Mouse (Mus musculus) midbrain, postnatal 0 days (tissue): Measurements from ENCODE around the gene Cyp26b1. TPM values are rescaled to one million over a fixed set of nuclear protein-coding genes. Genes with fewer than 3 reads are reported as not detected.

ENCODE experiments used
- ATAC-seq: fragments of 200-750 bp; cut with Nextera tagmentation; 2 replicates; pipeline ENCODE4 v1.8.0; 2017; ENCODE audit warnings: moderate number of reproducible peaks, mild to moderate bottlenecking, moderate TSS enrichment, moderate library complexity; ENCODE audit not compliant: low FRiP score
- DNase-seq: peaks from one replicate; pipeline ENCODE4 v3.0.0-alpha.2; 2015; ENCODE audit warnings: low spot score
- H3K27ac ChIP-seq: fragments of 300-500 bp; sonication (generic); 2 replicates; pipeline ENCODE4 v1.5.1; 2014; ENCODE audit warnings: low read depth, mild to moderate bottlenecking, low read length, mixed read lengths
- H3K27me3 ChIP-seq: fragments of 300-500 bp; sonication (generic); 2 replicates; pipeline ENCODE4 v1.6.1; 2014; ENCODE audit warnings: low read length, control low read depth, mixed read lengths; ENCODE audit not compliant: insufficient read depth
- H3K36me3 ChIP-seq: fragments of 300-500 bp; sonication (generic); 2 replicates; pipeline ENCODE4 v1.6.1; 2014; ENCODE audit warnings: low read length, control low read depth, mixed read lengths; ENCODE audit not compliant: insufficient read depth
- H3K4me1 ChIP-seq: fragments of 300-500 bp; sonication (generic); 2 replicates; pipeline ENCODE4 v1.6.1; 2014; ENCODE audit warnings: mild to moderate bottlenecking, control low read depth, antibody characterized with exemption, low read length, mixed read lengths; ENCODE audit not compliant: insufficient read depth
- H3K4me2 ChIP-seq: fragments of 300-500 bp; sonication (generic); 2 replicates; pipeline ENCODE4 v1.6.1; 2014; ENCODE audit warnings: low read depth, mild to moderate bottlenecking, low read length, mixed read lengths; ENCODE audit not compliant: poor library complexity, severe bottlenecking
- H3K4me3 ChIP-seq: fragments of 300-500 bp; sonication (generic); 2 replicates; pipeline ENCODE4 v1.5.1; 2014; ENCODE audit warnings: low read depth, mild to moderate bottlenecking, low read length, moderate library complexity
- H3K9ac ChIP-seq: fragments of 300-500 bp; sonication (generic); replicated peaks from 2 replicates; pipeline ENCODE4 v1.6.1; 2014; ENCODE audit warnings: mild to moderate bottlenecking, low read length, moderate library complexity, mixed read lengths; ENCODE audit not compliant: poor library complexity, severe bottlenecking
- H3K9me3 ChIP-seq: fragments of 300-500 bp; sonication (generic); 2 replicates; pipeline ENCODE4 v1.6.1; 2016; ENCODE audit warnings: low read length, control low read depth
- CTCF ChIP-seq: IDR thresholded peaks from 2 replicates; pipeline ENCODE4 v1.5.1; 2016; ENCODE audit warnings: antibody characterized with exemption, mild to moderate bottlenecking
- WGBS: fragments of 180-500 bp; shearing (Covaris S2); extraction: QIAGEN DNeasy Blood & Tissue Kit; methylation state at CpG from one replicate; pipeline ENCODE4 v1.1.7; 2014; 5-methylcytosine and 5-hydroxymethylcytosine counted together
- polyA plus RNA-seq: library from polyadenylated mRNA; unstranded; fragments of >200 nt; fragmentation: Nextera tagmentation; extraction: Ambion mirVana; gene quantifications from 2 replicates; pipeline ENCODE4 v1.2.1, GENCODE M21; 2015
- total RNA-seq: library from RNA; depleted of rRNA; stranded (reverse); fragments of >200 nt; gene quantifications from 2 replicates; pipeline ENCODE4 v1.2.3, GENCODE M21; 2014; rRNA removed

The Cyp26b1 gene
- total RNA-seq (19.7 and 36.7 TPM in 2 replicates), polyA plus RNA-seq (6.4 and 6.7 TPM in 2 replicates)

- H3K27ac ChIP-seq: no peak within 1 kb of the TSS
- no peak within 1 kb of the TSS; the same call in 1 of the 2 replicates for H3K4me2 ChIP-seq
- H3K4me1 ChIP-seq: peaks cover 3% of the 10 kb centered on the region; the same call in 1 of the 2 replicates
- H3K9ac ChIP-seq: no peak within 1 kb of the TSS
- ATAC-seq: peak; percentile 47
- no peaks in the 10 kb centered on the region for H3K36me3 ChIP-seq
- TF ChIP-seq CTCF: no peak
- 70% methylated on average over 10 of the region's 10 CpGs for WGBS
- peaks cover 23% of the 10 kb centered on the region for H3K27me3 ChIP-seq
- peak within 1 kb of the TSS; percentile 7; the same call in 1 of the 2 replicates for H3K4me3 ChIP-seq
- H3K9me3 ChIP-seq: no peaks in the 10 kb centered on the region
- no peak for DNase-seq
These were observed at the start of gene Cyp26b1 for GRCm38 (mm10) chr6:84593693-84594092. Gene Cyp26b1, minus strand, starts transcription at chr6:84593908.

GRCm38 (mm10) chr6:84641062-84641431, 47.3 kb upstream of the Cyp26b1 start:
- Histone ChIP-seq H3K4me2 (no peak overlapping the region), H3K27ac (no peak overlapping the region), H3K4me1 (0 out of 2 replicates have a peak, but pooled peaks cover 2% of the 10 kb centered on the region), H3K4me3 (no peak overlapping the region), H3K9ac (no peak overlapping the region), H3K27me3 (no peaks in the 10 kb centered on the region), H3K36me3 (no peaks in the 10 kb centered on the region), H3K9me3 (no peaks in the 10 kb centered on the region)
- DNase-seq (no peak), ATAC-seq (no peak)
- 83% methylated on average over 4 of the region's 4 CpGs for WGBS
- no peak for TF ChIP-seq CTCF

GRCm38 (mm10) chr6:84640324-84641061, 46.8 kb upstream of the Cyp26b1 start:
- Histone ChIP-seq H3K9ac (no peak overlapping the region), H3K9me3 (no peaks in the 10 kb centered on the region), H3K4me1 (no peaks in the 10 kb centered on the region), H3K36me3 (no peaks in the 10 kb centered on the region), H3K4me3 (no peak overlapping the region), H3K27me3 (no peaks in the 10 kb centered on the region), H3K4me2 (no peak overlapping the region), H3K27ac (no peak overlapping the region)
- ATAC-seq (no peak), DNase-seq (no peak)
- WGBS: 79% methylated on average over 9 of the region's 9 CpGs
- no peak for TF ChIP-seq CTCF

GRCm38 (mm10) chr6:84638206-84638605, 44.5 kb upstream of the Cyp26b1 start:
- H3K27ac ChIP-seq: no peak overlapping the region
- no peaks in the 10 kb centered on the region for H3K4me1 ChIP-seq
- TF ChIP-seq CTCF: no peak
- no peaks in the 10 kb centered on the region for H3K27me3 ChIP-seq
- H3K36me3 ChIP-seq: no peaks in the 10 kb centered on the region
- no peak for ATAC-seq
- H3K4me2 ChIP-seq: no peak overlapping the region
- no peak overlapping the region for H3K9ac ChIP-seq
- H3K9me3 ChIP-seq: no peaks in the 10 kb centered on the region
- no peak overlapping the region for H3K4me3 ChIP-seq
- DNase-seq: peak; percentile 33

GRCm38 (mm10) chr6:84631588-84631987, 37.9 kb upstream of the Cyp26b1 start:
- Histone ChIP-seq H3K9me3 (no peaks in the 10 kb centered on the region), H3K9ac (no peak overlapping the region), H3K27ac (no peak overlapping the region), H3K4me3 (no peak overlapping the region), H3K27me3 (no peaks in the 10 kb centered on the region), H3K4me1 (no peaks in the 10 kb centered on the region), H3K36me3 (no peaks in the 10 kb centered on the region), H3K4me2 (no peak overlapping the region)
- no peak for TF ChIP-seq CTCF
- no peak for ATAC-seq
- no peak for DNase-seq
- 92% methylated on average over 2 of the region's 2 CpGs for WGBS

GRCm38 (mm10) chr6:84630276-84630675, 36.6 kb upstream of the Cyp26b1 start:
- H3K36me3 ChIP-seq: no peaks in the 10 kb centered on the region
- no peaks in the 10 kb centered on the region for H3K4me1 ChIP-seq
- no peak for TF ChIP-seq CTCF
- H3K9ac ChIP-seq: no peak overlapping the region
- no peaks in the 10 kb centered on the region for H3K27me3 ChIP-seq
- H3K4me2 ChIP-seq: no peak overlapping the region
- H3K9me3 ChIP-seq: no peaks in the 10 kb centered on the region
- WGBS: 34% methylated on average over 1 of the region's 1 CpGs
- no peak overlapping the region for H3K27ac ChIP-seq
- ATAC-seq (no peak), DNase-seq (no peak)
- no peak overlapping the region for H3K4me3 ChIP-seq
